Mouse (Mus musculus) lung, postnatal 0 days (tissue): ENCODE results near the gene Nenf.

Experiments used
- CTCF ChIP-seq: IDR thresholded peaks from 2 replicates; pipeline ENCODE4 v1.5.1; 2016; ENCODE audit warnings: antibody characterized with exemption, mild to moderate bottlenecking
- EP300 ChIP-seq: IDR thresholded peaks from 2 replicates; pipeline ENCODE4 v1.6.1; 2016; ENCODE audit warnings: antibody characterized with exemption, mild to moderate bottlenecking, control low read depth

DNA sequence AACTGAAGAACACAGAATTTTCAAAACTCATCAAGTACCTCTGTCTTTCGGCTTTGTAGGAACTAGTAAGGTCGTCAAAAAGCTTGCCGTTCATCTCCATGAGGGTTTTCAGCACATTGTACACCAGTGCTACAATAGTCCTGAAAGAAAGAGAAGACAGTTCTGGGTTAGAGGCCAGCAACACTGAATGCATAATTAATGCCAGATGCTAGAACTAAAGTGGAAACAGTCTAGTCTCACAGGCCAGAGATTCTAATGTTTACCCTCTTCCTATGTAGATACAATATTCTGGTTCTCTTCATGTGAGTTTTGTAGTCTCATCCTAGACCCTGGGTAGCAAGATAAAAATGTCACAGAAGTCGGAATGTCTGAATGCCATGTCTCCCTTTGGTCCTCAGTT lies 35.8 kb upstream of the Nenf start:
- TF ChIP-seq CTCF, result no peak
- no peak for TF ChIP-seq EP300
